Mouse (Mus musculus) G1E (cell line): ENCODE measurements at regions not wholly inside any gene's neighbourhood (a gene's known extent, or its start where the extent isn't known, plus 50 kb on each side); places are given as distances from the start of the nearest gene placed in this dataset.

Source experiments
- ATAC-seq: 2 replicates; pipeline ENCODE4 v1.8.0; 2016; ENCODE audit warnings: mild to moderate bottlenecking; ENCODE audit not compliant: insufficient number of reproducible peaks, poor library complexity, low FRiP score, severe bottlenecking; ENCODE audit errors: extremely low read depth
- DNase-seq: peaks from one replicate; pipeline ENCODE4 v3.0.0; 2012; ENCODE audit warnings: low spot score
- H3K27me3 ChIP-seq: 2 replicates; pipeline ENCODE4 v1.6.1; 2012; ENCODE audit warnings: mild to moderate bottlenecking, low read length, inconsistent platforms; ENCODE audit not compliant: insufficient read depth
- H3K36me3 ChIP-seq: replicated peaks from 2 replicates; pipeline ENCODE3; 2012; ENCODE audit warnings: mild to moderate bottlenecking, inconsistent platforms
- H3K4me1 ChIP-seq: 2 replicates; pipeline ENCODE4 v1.6.1; 2012; ENCODE audit warnings: low read depth, low read length, inconsistent platforms, mixed read lengths; ENCODE audit not compliant: insufficient read depth
- H3K4me3 ChIP-seq: 2 replicates; pipeline ENCODE4 v1.5.1; 2012; ENCODE audit warnings: low read depth, mild to moderate bottlenecking, inconsistent platforms, low read length, moderate library complexity, mixed read lengths
- H3K9me3 ChIP-seq: replicated peaks from 2 replicates; pipeline ENCODE4 v1.6.1; 2012; ENCODE audit warnings: inconsistent platforms
- CTCF ChIP-seq: IDR thresholded peaks from 2 replicates; pipeline ENCODE4 v1.5.1; 2012; ENCODE audit warnings: low read depth, low read length, inconsistent platforms, mixed read lengths
- GATA1 ChIP-seq: IDR thresholded peaks from 2 replicates; pipeline ENCODE4 v1.6.1; 2012; ENCODE audit warnings: borderline replicate concordance, low read length, inconsistent platforms, mixed read lengths
- GATA2 ChIP-seq: IDR thresholded peaks from 2 replicates; pipeline ENCODE4 v1.6.1; 2012; ENCODE audit warnings: low read depth, low read length, inconsistent platforms, borderline replicate concordance
- POLR2AphosphoS5 ChIP-seq: IDR thresholded peaks from 2 replicates; pipeline ENCODE4 v1.6.1; 2012; ENCODE audit warnings: low read depth, low read length, inconsistent platforms; ENCODE audit not compliant: insufficient replicate concordance
- TAL1 ChIP-seq: conservative IDR thresholded peaks from 2 replicates; pipeline ENCODE4 v1.6.1; 2012; ENCODE audit warnings: low read depth, low read length, inconsistent platforms, mixed read lengths

DNA sequence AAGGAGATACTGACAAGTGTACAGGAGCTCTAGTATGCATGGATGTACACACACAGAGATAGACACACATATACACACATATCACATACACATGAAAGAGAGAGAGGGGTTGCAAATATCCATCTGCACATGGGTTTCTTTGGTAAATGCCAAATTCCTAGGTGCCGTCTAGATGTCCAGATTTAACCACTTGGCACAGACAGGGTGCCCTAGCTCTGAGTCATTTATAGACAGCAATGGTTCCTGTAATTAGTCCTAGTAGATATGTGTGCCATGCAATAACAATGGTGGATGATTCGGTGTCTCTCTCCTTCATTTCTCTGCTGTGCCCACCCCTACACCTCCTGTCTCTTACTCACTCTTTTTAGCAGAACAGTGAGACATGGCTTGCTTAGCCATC, 389.7 kb downstream of the Cd83 start:
- Histone ChIP-seq H3K27me3 (peaks cover 2% of the 10 kb centered on the region; the same call in 1 of the 2 replicates), H3K4me3 (no peak overlapping the region), H3K4me1 (no peaks in the 10 kb centered on the region), H3K9me3 (no peaks in the 10 kb centered on the region), H3K36me3 (no peaks in the 10 kb centered on the region)
- no peak for ATAC-seq
- no peak for TF ChIP-seq POLR2AphosphoS5
- TF ChIP-seq GATA1: no peak
- TF ChIP-seq TAL1: no peak
- TF ChIP-seq CTCF: no peak
- DNase-seq: no peak

DNA sequence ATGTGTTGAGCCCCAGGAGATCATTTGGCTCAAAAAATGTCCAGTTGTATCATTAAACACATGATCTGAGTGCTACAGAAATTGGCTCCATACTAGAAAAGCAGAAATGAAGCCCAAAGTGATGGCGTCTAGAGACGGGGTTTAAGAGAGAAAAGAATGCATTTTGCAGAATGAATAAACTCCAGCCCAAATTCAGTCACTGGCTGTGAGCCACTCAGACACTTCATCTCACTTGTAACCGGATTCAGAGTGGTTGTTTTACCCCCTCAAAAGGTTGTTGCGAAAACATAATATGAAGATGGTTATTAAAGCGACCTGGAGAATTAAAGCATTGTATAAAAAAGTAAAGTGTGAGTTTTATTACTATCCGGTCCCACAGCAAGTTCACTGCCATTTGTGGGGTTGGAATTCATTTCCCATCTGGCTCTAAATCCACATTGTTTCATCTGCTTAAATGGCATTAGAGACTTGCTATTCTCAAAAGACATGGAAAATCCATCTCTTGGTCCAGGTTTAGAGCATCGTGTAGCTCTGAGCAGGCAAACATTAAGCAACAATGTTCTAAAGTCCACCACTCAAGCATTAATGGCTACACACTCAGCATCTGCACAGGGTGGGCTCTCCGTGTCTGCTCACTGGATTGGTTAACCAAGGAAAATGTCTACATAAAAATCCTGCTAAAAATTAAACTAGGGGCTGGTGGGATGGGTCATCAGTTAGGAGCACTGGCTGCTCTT, 390.9 kb downstream of the Cd83 start:
- no peak for DNase-seq
- H3K27me3 ChIP-seq: peaks cover 2% of the 10 kb centered on the region; the same call in 1 of the 2 replicates
- no peaks in the 10 kb centered on the region for H3K4me1 ChIP-seq
- no peaks in the 10 kb centered on the region for H3K36me3 ChIP-seq
- no peak for ATAC-seq
- no peaks in the 10 kb centered on the region for H3K9me3 ChIP-seq
- H3K4me3 ChIP-seq: no peak overlapping the region
- no peak for TF ChIP-seq GATA1
- TF ChIP-seq POLR2AphosphoS5: no peak
- TF ChIP-seq CTCF: no peak
- TF ChIP-seq TAL1: no peak

DNA sequence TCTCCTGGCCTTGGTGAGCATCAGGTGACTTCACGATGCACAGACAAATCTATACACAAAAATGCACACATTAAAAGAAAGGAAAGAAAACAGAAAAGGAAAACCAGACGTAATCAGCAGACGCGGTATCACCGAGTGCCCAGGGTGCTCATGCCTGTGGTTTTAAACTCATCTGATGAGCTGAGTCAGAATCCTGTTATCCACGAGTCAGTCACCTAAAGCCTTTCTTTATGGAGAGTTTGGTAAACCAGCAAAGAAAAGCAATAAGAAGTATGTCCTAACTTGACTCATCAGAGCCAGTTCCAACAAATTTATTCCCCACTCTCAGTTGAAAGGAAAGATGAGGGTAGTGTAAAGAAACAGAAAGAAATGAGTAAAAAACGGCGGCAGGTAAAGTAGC, 391.5 kb downstream of the Cd83 start:
- Histone ChIP-seq H3K36me3 (no peaks in the 10 kb centered on the region), H3K4me3 (no peak overlapping the region), H3K9me3 (no peaks in the 10 kb centered on the region), H3K27me3 (peaks cover 2% of the 10 kb centered on the region; the same call in 1 of the 2 replicates), H3K4me1 (no peaks in the 10 kb centered on the region)
- DNase-seq (no peak), ATAC-seq (no peak)
- TF ChIP-seq GATA1 (no peak), TAL1 (no peak), CTCF (no peak)

DNA sequence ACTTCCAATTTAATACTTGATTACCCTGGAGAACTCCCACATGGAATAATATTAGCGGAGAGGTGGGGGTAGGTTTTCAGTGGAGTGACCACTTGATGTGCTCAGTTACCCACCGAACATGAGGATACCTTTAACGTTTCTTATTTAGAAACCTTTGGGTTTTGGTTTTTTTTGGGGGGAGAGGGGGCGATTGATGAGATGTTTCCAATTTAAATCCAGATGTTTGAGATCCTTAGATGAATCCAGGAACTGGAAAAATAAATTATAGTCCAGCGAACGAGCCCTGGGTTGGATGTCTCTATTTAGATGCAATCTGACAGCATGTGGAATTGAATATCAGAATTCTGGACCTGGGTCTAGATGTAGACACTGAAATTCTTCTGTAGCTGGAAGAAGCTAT, 393.4 kb downstream of the Cd83 start:
- Histone ChIP-seq H3K27me3 (no peaks in the 10 kb centered on the region), H3K36me3 (no peaks in the 10 kb centered on the region), H3K4me3 (no peak overlapping the region), H3K9me3 (no peaks in the 10 kb centered on the region), H3K4me1 (no peaks in the 10 kb centered on the region)
- DNase-seq (no peak), ATAC-seq (no peak)
- no peak for TF ChIP-seq CTCF
- no peak for TF ChIP-seq GATA2
- TF ChIP-seq TAL1: no peak
- TF ChIP-seq GATA1: no peak
- TF ChIP-seq POLR2AphosphoS5: no peak

DNA sequence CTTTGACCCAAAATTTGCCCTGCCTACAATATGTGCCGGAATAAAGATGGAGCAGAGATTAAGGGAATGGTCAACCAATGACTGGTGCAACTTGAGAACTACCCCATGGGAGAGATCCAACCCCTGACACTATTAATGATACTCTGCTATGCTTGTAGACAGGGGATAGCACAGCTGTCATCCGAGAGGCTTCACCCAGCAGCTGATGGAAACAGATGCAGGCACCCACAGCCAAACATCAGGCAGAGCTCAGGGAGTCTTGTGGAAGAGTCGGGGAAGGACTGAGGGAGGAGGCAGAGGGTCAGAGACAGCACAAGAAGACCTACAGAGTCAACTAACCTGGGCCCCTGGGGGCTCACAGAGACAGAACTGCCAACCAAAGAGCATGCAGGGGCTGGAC, 395.8 kb downstream of the Cd83 start:
- Histone ChIP-seq H3K4me1 (no peaks in the 10 kb centered on the region), H3K9me3 (no peaks in the 10 kb centered on the region), H3K4me3 (no peak overlapping the region), H3K27me3 (no peaks in the 10 kb centered on the region; the same call in 1 of the 2 replicates), H3K36me3 (no peaks in the 10 kb centered on the region)
- ATAC-seq (no peak), DNase-seq (no peak)
- TF ChIP-seq GATA2: no peak

DNA sequence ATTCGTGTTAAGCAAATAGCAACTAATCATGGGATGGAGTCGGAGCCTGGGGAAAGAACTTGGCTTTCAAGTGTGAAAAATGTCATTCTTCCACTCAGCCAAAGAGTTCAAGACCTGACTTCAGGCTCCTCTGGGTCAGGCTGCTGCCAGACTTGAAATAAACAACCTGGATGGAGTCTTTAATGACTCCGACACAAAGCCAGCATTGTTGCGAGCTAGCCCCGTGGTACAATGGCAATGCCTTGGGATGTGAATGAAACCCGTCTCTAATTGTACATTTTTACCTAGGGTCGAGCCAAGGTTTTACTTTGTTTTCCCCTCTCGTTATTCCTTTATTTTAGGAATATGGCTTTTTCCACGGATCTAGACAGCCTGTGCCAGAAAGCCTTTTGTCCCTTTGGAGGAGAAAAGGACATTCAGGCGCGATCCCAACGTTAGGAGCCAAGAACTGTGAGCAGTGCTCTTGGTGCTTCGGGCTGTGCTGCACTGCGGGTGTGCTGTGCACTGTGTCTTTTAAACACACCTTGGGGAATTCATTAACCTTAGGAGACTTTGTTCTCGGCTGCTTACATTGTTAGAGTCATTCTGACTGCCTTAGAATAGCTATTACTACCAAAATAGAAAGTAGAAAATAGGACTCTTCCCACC, 398.1 kb downstream of the Cd83 start:
- DNase-seq (no peak), ATAC-seq (no peak)
- no peaks in the 10 kb centered on the region for H3K36me3 ChIP-seq
- H3K27me3 ChIP-seq: no peaks in the 10 kb centered on the region; the same call in 1 of the 2 replicates
- no peak overlapping the region for H3K4me3 ChIP-seq
- no peaks in the 10 kb centered on the region for H3K9me3 ChIP-seq
- H3K4me1 ChIP-seq: no peaks in the 10 kb centered on the region
- no peak for TF ChIP-seq POLR2AphosphoS5
- TF ChIP-seq GATA1: no peak
- TF ChIP-seq TAL1: no peak
- no peak for TF ChIP-seq GATA2
- no peak for TF ChIP-seq CTCF

DNA sequence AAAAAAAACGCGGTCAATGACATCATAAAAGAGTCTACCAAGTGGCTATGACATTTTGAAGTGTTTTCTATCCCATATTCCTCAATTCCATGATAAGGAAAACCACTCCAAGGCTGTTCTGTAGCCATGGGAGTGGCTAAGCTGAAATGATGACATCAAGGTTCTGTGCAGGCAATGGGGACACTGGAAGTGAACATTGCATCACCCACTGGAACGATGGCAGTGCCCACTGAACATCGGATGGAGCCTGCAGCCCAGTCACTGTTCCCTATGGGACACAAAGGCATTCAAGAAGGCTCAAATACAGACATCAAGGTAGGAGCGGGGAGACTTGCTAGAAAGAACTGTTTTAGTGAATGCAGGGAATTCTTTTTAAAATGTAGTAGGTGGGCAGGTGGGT, 410.8 kb downstream of the Cd83 start:
- no peak overlapping the region for H3K4me3 ChIP-seq
- no peak for DNase-seq
- H3K9me3 ChIP-seq: no peaks in the 10 kb centered on the region
- H3K27me3 ChIP-seq: peaks cover 4% of the 10 kb centered on the region; the same call in 1 of the 2 replicates
- H3K36me3 ChIP-seq: no peaks in the 10 kb centered on the region
- H3K4me1 ChIP-seq: no peaks in the 10 kb centered on the region
- no peak for ATAC-seq
- no peak for TF ChIP-seq TAL1
- no peak for TF ChIP-seq CTCF
- no peak for TF ChIP-seq GATA1
- TF ChIP-seq GATA2: no peak
- TF ChIP-seq POLR2AphosphoS5: no peak
